Mouse (Mus musculus): ENCODE measurements at regions not wholly inside any gene's neighbourhood (a gene's known extent, or its start where the extent isn't known, plus 50 kb on each side); places are given as distances from the start of the nearest gene placed in this dataset.
"Not testable (repeated sequence)": the region's sequence is repeated elsewhere in the genome, so short reads cannot be mapped to it uniquely, and the experiment has no call there.

DNA sequence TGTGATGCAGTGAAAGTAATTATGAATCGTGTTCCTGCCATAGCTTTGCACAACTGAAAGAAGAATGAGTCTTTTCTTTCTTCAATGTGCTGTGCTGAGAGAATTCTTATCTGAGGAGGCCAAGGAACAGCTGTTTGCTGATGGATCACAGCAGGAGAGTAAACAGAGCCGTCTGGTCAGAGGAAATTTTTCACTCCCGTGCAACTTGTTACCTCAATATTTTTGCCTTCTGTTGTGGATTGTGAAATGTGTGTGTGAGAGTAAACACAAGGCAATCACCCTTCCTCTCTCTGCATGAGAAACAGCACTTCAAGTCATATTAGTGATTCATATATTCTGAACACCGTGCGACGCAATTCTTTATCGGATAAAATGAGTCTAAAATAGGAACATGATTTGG is 171.9 kb downstream of the Epm2a start:
- no peak overlapping the region for H3K4me2 ChIP-seq (ENCODE audit: low read depth, low read length)
- H3K9ac ChIP-seq (ENCODE audit: low read depth, low read length), result no peak overlapping the region
- no peak overlapping the region for H3K4me3 ChIP-seq (ENCODE audit: low read depth, low read length)
- H3K9me3 ChIP-seq (replicated peaks; ENCODE audit: control insufficient read depth, low read length), result no peaks in the 10 kb centered on the region
- H3K27me3 ChIP-seq (ENCODE audit: control insufficient read depth, insufficient read depth, low read depth, low read length), result no peaks in the 10 kb centered on the region
- H3K27ac ChIP-seq (ENCODE audit: low read length), result no peak overlapping the region
- WGBS (ENCODE audit: insufficient replicate concordance), result 70% methylated on average over 7 of the region's 7 CpGs
- no peak for ATAC-seq (ENCODE audit: low read depth)
- H3K36me3 ChIP-seq (ENCODE audit: control insufficient read depth, insufficient read depth), result no peaks in the 10 kb centered on the region
- no peaks in the 10 kb centered on the region for H3K4me1 ChIP-seq (ENCODE audit: control insufficient read depth, low read depth, low read length)

GRCm38 (mm10) chr10:11517122-11517521 is 173.9 kb downstream of the Epm2a start:
- WGBS (ENCODE audit: insufficient replicate concordance), result 39% methylated on average over 2 of the region's 2 CpGs
- no peak for ATAC-seq (ENCODE audit: low read depth)
- no peak overlapping the region for H3K4me3 ChIP-seq (ENCODE audit: low read depth, low read length)
- no peaks in the 10 kb centered on the region for H3K36me3 ChIP-seq (ENCODE audit: control insufficient read depth, insufficient read depth)
- H3K27me3 ChIP-seq (ENCODE audit: control insufficient read depth, insufficient read depth, low read depth, low read length), result no peaks in the 10 kb centered on the region
- H3K4me1 ChIP-seq (ENCODE audit: control insufficient read depth, low read depth, low read length), result no peaks in the 10 kb centered on the region
- no peak overlapping the region for H3K4me2 ChIP-seq (ENCODE audit: low read depth, low read length)
- no peaks in the 10 kb centered on the region for H3K9me3 ChIP-seq (replicated peaks; ENCODE audit: control insufficient read depth, low read length)
- H3K27ac ChIP-seq (ENCODE audit: low read length), result no peak overlapping the region
- H3K9ac ChIP-seq (ENCODE audit: low read depth, low read length), result no peak overlapping the region

GRCm38 (mm10) chr10:11531343-11531742 is 188.1 kb downstream of the Epm2a start:
- no peak overlapping the region for H3K27ac ChIP-seq (ENCODE audit: low read length)
- 63% methylated on average over 1 of the region's 1 CpGs for WGBS (ENCODE audit: insufficient replicate concordance)
- ATAC-seq (ENCODE audit: low read depth), result no peak

GRCm38 (mm10) chr10:11555376-11555775 is 212.2 kb downstream of the Epm2a start:
- not testable (repeated sequence) for H3K9ac ChIP-seq (ENCODE audit: low read depth, low read length); H3K9me3 ChIP-seq (replicated peaks; ENCODE audit: control insufficient read depth, low read length); H3K27ac ChIP-seq (ENCODE audit: low read length); H3K36me3 ChIP-seq (ENCODE audit: control insufficient read depth, insufficient read depth); H3K4me1 ChIP-seq (ENCODE audit: control insufficient read depth, low read depth, low read length); H3K4me2 ChIP-seq (ENCODE audit: low read depth, low read length); H3K27me3 ChIP-seq (ENCODE audit: control insufficient read depth, insufficient read depth, low read depth, low read length); ATAC-seq (ENCODE audit: low read depth); H3K4me3 ChIP-seq (ENCODE audit: low read depth, low read length)
- WGBS (ENCODE audit: insufficient replicate concordance), result 69% methylated on average over 15 of the region's 15 CpGs

More at GRCm38 (mm10) chr10:11531343-11531742, 188.1 kb downstream of the Epm2a start:
- no peaks in the 10 kb centered on the region for H3K27me3 ChIP-seq (ENCODE audit: control insufficient read depth, insufficient read depth, low read depth, low read length)
- H3K9ac ChIP-seq (ENCODE audit: low read depth, low read length), result no peak overlapping the region
- H3K4me2 ChIP-seq (ENCODE audit: low read depth, low read length), result no peak overlapping the region
- no peaks in the 10 kb centered on the region for H3K4me1 ChIP-seq (ENCODE audit: control insufficient read depth, low read depth, low read length)
- H3K9me3 ChIP-seq (replicated peaks; ENCODE audit: control insufficient read depth, low read length), result no peaks in the 10 kb centered on the region
- H3K36me3 ChIP-seq (ENCODE audit: control insufficient read depth, insufficient read depth), result no peaks in the 10 kb centered on the region
- H3K4me3 ChIP-seq (ENCODE audit: low read depth, low read length), result no peak overlapping the region

DNA sequence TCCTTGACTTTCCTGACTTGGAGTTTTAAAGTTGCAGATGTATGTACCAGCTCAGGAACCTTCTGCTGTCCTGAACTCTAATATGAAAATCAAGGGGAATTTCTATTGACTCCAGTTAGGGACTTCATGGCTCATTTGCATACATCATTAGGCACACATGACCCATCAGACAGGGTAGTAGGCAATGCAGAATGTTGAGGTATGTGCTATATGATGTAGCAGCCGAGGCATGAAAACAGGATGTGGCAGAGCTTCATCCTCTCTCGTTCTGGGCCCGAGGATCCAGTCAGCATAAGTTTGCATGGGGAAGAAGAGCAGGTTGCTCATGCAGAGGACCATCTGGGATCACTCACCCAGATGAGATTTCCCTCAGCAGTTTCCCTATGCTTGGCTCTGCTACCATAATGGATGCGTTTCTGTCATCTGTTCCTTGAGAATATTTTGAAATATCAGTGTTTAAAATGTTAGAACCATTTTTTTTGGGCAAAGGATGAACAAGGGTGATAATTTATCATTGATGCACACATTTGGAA is 227.4 kb downstream of the Epm2a start:
- H3K27me3 ChIP-seq (ENCODE audit: control insufficient read depth, insufficient read depth, low read depth, low read length), result no peaks in the 10 kb centered on the region
- WGBS (ENCODE audit: insufficient replicate concordance), result 46% methylated on average over 4 of the region's 4 CpGs

DNA sequence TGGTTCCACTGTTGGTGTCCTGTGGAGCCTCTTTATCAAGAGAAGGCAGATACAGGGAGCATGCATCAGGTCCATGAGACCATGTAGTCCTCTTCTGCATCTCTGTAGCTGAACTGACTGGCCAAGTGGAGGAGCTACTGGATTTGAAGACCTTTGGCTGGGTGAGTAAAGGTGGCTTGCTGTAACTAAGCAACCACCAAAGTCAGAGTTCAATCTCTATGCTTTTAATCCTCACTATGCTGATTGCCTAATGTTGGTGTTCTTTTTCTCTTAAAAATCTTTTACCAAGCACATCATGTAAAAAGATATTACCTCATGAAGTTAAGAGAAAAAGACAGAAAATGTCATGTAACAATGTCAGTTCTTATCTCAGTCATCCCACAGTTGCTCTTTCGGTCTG is 265.2 kb downstream of the Epm2a start:
- WGBS (ENCODE audit: insufficient replicate concordance), result 68% methylated on average over 1 of the region's 1 CpGs
- Histone ChIP-seq H3K36me3 (ENCODE audit: control insufficient read depth, insufficient read depth) (no peaks in the 10 kb centered on the region), H3K27me3 (ENCODE audit: control insufficient read depth, insufficient read depth, low read depth, low read length) (no peaks in the 10 kb centered on the region), H3K4me2 (ENCODE audit: low read depth, low read length) (no peak overlapping the region), H3K4me1 (ENCODE audit: control insufficient read depth, low read depth, low read length) (no peaks in the 10 kb centered on the region), H3K9me3 (replicated peaks; ENCODE audit: control insufficient read depth, low read length) (no peaks in the 10 kb centered on the region), H3K27ac (ENCODE audit: low read length) (no peak overlapping the region), H3K4me3 (ENCODE audit: low read depth, low read length) (no peak overlapping the region), H3K9ac (ENCODE audit: low read depth, low read length) (no peak overlapping the region)
- no peak for ATAC-seq (ENCODE audit: low read depth)

More for the DNA sequence above, 227.4 kb downstream of the Epm2a start:
- Histone ChIP-seq H3K9ac (ENCODE audit: low read depth, low read length) (no peak overlapping the region), H3K9me3 (replicated peaks; ENCODE audit: control insufficient read depth, low read length) (no peaks in the 10 kb centered on the region), H3K4me3 (ENCODE audit: low read depth, low read length) (no peak overlapping the region), H3K4me2 (ENCODE audit: low read depth, low read length) (no peak overlapping the region), H3K36me3 (ENCODE audit: control insufficient read depth, insufficient read depth) (no peaks in the 10 kb centered on the region), H3K4me1 (ENCODE audit: control insufficient read depth, low read depth, low read length) (no peaks in the 10 kb centered on the region), H3K27ac (ENCODE audit: low read length) (no peak overlapping the region)
- no peak for ATAC-seq (ENCODE audit: low read depth)

DNA sequence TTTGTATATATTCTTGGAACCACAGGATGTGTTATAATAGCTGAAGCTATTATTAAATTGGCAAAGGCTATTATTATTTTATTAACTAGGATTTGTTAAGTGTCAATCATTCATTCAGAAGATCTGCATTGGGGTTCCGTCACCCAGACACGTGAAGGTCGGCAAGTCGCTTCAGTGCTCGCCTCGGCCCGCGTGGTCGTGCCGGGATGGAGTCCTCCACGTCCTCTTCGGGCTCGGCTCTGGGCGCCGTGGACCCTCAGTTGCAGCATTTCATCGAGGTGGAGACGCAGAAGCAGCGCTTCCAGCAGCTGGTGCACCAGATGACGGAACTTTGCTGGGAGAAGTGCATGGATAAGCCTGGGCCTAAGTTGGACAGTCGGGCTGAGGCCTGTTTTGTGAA is 265.9 kb downstream of the Epm2a start:
- H3K9me3 ChIP-seq (replicated peaks; ENCODE audit: control insufficient read depth, low read length); H3K4me3 ChIP-seq (ENCODE audit: low read depth, low read length); H3K9ac ChIP-seq (ENCODE audit: low read depth, low read length); H3K36me3 ChIP-seq (ENCODE audit: control insufficient read depth, insufficient read depth); H3K4me2 ChIP-seq (ENCODE audit: low read depth, low read length); ATAC-seq (ENCODE audit: low read depth); H3K4me1 ChIP-seq (ENCODE audit: control insufficient read depth, low read depth, low read length); H3K27ac ChIP-seq (ENCODE audit: low read length); H3K27me3 ChIP-seq (ENCODE audit: control insufficient read depth, insufficient read depth, low read depth, low read length): not testable (repeated sequence)
- WGBS (ENCODE audit: insufficient replicate concordance), result 82% methylated on average over 14 of the region's 20 CpGs

DNA sequence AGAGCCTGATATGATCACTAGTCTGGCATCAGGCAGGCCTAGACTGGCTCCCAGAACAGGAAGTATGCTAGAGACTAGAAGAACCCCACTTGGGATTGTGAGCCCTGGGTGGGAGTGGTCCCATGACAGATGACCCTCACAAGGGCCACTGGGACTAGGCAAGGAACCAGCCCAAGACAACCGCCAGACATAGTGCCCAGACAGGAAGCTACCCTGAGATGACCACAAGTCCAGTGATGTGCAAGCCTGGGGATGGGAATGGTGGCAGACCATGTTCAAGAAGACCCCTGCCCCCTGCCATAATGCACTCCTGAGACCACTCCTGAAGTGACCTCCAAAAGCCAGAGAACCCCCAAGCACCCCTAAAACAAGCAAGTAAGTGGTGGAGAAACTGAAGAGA is 304.9 kb downstream of the Epm2a start:
- Histone ChIP-seq H3K27me3 (ENCODE audit: control insufficient read depth, insufficient read depth, low read depth, low read length) (no peaks in the 10 kb centered on the region), H3K4me3 (ENCODE audit: low read depth, low read length) (no peak overlapping the region), H3K9me3 (replicated peaks; ENCODE audit: control insufficient read depth, low read length) (no peaks in the 10 kb centered on the region), H3K4me2 (ENCODE audit: low read depth, low read length) (no peak overlapping the region), H3K36me3 (ENCODE audit: control insufficient read depth, insufficient read depth) (no peaks in the 10 kb centered on the region), H3K4me1 (ENCODE audit: control insufficient read depth, low read depth, low read length) (no peaks in the 10 kb centered on the region), H3K27ac (ENCODE audit: low read length) (no peak overlapping the region), H3K9ac (ENCODE audit: low read depth, low read length) (no peak overlapping the region)
- no peak for ATAC-seq (ENCODE audit: low read depth)
- 53% methylated on average over 1 of the region's 1 CpGs for WGBS (ENCODE audit: insufficient replicate concordance)

DNA sequence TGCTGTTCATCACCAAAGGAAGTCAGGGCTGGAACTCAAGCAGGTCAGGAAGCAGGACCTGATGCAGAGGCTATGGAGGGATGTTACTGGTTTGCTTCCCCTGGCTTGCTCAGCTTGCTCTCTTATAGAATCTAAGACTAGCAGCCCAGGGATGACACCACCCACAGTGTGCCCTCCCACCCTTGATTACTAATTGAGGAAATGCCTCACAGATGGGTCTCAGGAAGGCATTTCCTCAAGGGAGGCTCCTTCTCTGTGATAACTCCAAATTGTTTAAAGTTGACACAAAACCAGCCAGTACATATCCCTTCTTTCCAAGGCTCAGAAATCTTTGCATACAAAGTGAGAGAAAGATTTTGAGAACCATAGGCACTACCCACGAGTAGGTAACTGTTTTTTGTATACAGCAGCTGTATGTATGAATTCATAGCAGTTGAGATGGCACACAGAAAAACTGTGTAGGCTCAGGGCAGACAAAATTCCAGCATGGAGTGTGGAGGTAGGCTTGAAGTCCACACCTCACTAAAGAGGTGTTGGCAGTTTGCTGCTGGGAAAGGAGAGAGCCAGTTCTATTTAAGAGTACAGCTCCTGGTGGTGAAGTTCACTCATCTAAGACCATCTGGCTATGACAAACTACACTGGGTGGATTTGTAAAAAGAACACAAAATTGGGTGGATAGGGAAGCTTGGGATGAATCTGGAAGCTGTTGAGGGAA is 317.0 kb downstream of the Epm2a start:
- Histone ChIP-seq H3K4me2 (ENCODE audit: low read depth, low read length) (no peak overlapping the region), H3K9ac (ENCODE audit: low read depth, low read length) (no peak overlapping the region), H3K4me3 (ENCODE audit: low read depth, low read length) (no peak overlapping the region), H3K4me1 (ENCODE audit: control insufficient read depth, low read depth, low read length) (no peaks in the 10 kb centered on the region), H3K27me3 (ENCODE audit: control insufficient read depth, insufficient read depth, low read depth, low read length) (no peaks in the 10 kb centered on the region), H3K27ac (ENCODE audit: low read length) (no peak overlapping the region), H3K9me3 (replicated peaks; ENCODE audit: control insufficient read depth, low read length) (no peaks in the 10 kb centered on the region), H3K36me3 (ENCODE audit: control insufficient read depth, insufficient read depth) (no peaks in the 10 kb centered on the region)
- WGBS (ENCODE audit: insufficient replicate concordance), result 10% methylated on average over 1 of the region's 1 CpGs
- no peak for ATAC-seq (ENCODE audit: low read depth)
